Mouse (Mus musculus): ENCODE measurements around the gene Lhx4. TPM values are rescaled to one million over a fixed set of nuclear protein-coding genes. Genes with fewer than 3 reads are reported as not detected.

Lhx4 gene
- polyA plus RNA-seq (2014; fragmentation: Nextera tagmentation; extraction: Ambion mirVana) = 0.05 TPM in 1 of 2 replicates, not detected in the other

DNA sequence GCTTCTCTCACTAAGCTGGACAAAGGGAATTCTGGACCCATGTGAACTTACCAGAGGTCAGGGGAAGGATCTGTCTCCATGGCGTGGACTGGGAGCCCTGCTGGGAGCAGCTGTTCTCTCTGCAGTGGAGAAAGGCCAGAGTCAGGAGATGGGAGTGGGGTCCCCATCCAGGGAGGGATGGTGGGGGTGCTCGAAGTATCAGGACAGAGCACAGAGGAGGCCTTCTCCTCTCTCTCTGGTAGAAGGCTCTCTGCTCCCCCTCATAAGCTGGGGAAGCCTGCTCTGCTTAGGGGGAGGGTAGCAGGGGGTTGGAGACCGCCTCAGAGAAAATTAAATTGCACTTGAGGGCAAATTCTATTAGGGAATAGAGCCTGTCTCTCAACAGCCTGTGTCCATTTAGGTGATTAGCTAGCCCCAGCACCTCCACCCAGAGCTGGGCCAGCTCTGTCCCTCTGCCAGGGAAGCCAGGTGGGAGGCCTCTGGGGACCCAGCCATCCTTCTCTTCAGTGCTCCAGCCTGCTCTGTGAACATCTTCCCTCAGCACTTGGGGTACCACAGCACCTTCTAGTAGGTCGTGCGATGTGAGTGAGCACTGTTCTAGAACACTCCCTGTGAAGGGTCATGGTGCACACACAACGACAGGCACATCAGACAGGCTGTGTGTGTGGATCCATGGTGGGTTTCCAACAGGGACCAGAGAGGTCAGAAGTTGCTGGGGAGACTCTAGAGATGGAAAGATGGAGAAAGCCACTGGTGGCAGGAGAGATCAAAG, at the start of gene Lhx4:
Gene Lhx4 (minus strand): TSS at position 201 of the 772 bp plus-strand sequence.
- H3K9ac ChIP-seq = no peak within 1 kb of the TSS
- H3K27ac ChIP-seq (ENCODE audit: low read depth) = no peak within 1 kb of the TSS
- H3K4me3 ChIP-seq (ENCODE audit: low read depth, low read length) = no peak within 1 kb of the TSS
- TF ChIP-seq CTCF (IDR thresholded peaks at IDR 0.05; ENCODE audit: low read depth) = no peak
- WGBS = 55% methylated on average over 6 of the region's 6 CpGs
- ATAC-seq (ENCODE audit: insufficient read depth) = no peak
- peaks cover 53% of the 10 kb centered on the region for H3K27me3 ChIP-seq (ENCODE audit: insufficient read depth, low read length)
- no peaks in the 10 kb centered on the region for H3K9me3 ChIP-seq (ENCODE audit: low read depth, low read length)
- no peak for DNase-seq
- H3K4me1 ChIP-seq (ENCODE audit: insufficient read depth) = no peaks in the 10 kb centered on the region
- no peaks in the 10 kb centered on the region for H3K36me3 ChIP-seq (ENCODE audit: insufficient read depth)
- H3K4me2 ChIP-seq = no peak within 1 kb of the TSS

DNA sequence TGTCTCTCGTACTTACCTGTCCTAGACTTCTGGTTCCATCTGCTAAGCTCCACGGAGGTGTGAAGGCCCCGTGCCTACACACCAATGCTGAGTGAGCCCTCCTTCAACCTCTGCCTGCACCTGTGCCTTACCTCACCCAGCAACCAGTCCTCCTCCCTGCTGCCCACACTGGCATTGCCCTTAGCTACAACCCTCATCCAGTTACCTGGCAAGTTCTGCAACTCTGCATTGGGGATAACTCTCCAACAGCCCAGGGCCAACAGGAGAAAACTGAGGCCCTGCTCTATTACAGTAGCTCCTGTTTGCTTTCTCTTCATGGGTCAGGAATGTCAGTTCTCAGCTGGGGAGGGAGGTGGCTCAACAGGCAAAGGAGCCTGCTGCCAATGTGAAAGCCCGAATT, 46.5 kb upstream of the Lhx4 start:
- peaks cover 3% of the 10 kb centered on the region; the same call in 1 of the 2 replicates for H3K4me1 ChIP-seq (ENCODE audit: insufficient read depth)
- no peak for TF ChIP-seq CTCF (IDR thresholded peaks at IDR 0.05; ENCODE audit: low read depth)
- no peak overlapping the region for H3K9ac ChIP-seq
- H3K4me3 ChIP-seq (ENCODE audit: low read depth, low read length) = no peak overlapping the region
- H3K9me3 ChIP-seq (ENCODE audit: low read depth, low read length) = no peaks in the 10 kb centered on the region
- DNase-seq (peak; percentile 13), ATAC-seq (ENCODE audit: insufficient read depth) (peak; percentile 28; the same call in 1 of the 2 replicates)
- 89% methylated on average over 4 of the region's 4 CpGs for WGBS
- H3K27ac ChIP-seq (ENCODE audit: low read depth) = no peak overlapping the region
- no peaks in the 10 kb centered on the region for H3K27me3 ChIP-seq (ENCODE audit: insufficient read depth, low read length)
- peaks cover 45% of the 10 kb centered on the region for H3K36me3 ChIP-seq (ENCODE audit: insufficient read depth)
- H3K4me2 ChIP-seq = no peak overlapping the region

DNA sequence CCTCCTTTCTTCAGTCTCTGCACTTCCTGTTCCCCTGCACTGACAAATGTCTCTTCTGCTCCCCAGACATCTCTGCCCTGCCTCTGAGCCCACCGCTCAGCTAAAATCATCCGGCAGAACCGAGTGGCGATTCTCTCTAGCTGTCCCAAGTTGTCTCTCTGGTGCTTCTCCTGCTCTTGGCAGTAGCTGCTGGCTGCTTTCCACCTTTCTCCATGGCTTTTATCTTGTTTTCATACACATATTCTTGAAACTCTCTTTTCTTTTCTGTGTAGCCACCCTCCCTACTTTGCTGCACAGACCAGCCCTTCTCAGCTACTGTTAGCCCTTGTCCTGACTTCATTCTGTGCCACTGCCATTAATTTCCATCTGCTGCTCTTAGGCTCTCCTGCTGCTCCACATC, 45.9 kb upstream of the Lhx4 start:
- no peak overlapping the region for H3K4me2 ChIP-seq
- no peak overlapping the region for H3K4me3 ChIP-seq (ENCODE audit: low read depth, low read length)
- ATAC-seq (ENCODE audit: insufficient read depth) (no peak), DNase-seq (peak; percentile 57)
- peaks cover 3% of the 10 kb centered on the region; the same call in 1 of the 2 replicates for H3K4me1 ChIP-seq (ENCODE audit: insufficient read depth)
- H3K9me3 ChIP-seq (ENCODE audit: low read depth, low read length) = no peaks in the 10 kb centered on the region
- H3K36me3 ChIP-seq (ENCODE audit: insufficient read depth) = peaks cover 44% of the 10 kb centered on the region
- no peaks in the 10 kb centered on the region for H3K27me3 ChIP-seq (ENCODE audit: insufficient read depth, low read length)
- H3K9ac ChIP-seq = no peak overlapping the region
- 56% methylated on average over 4 of the region's 4 CpGs for WGBS
- TF ChIP-seq CTCF (IDR thresholded peaks at IDR 0.05; ENCODE audit: low read depth) = no peak
- no peak overlapping the region for H3K27ac ChIP-seq (ENCODE audit: low read depth)

DNA sequence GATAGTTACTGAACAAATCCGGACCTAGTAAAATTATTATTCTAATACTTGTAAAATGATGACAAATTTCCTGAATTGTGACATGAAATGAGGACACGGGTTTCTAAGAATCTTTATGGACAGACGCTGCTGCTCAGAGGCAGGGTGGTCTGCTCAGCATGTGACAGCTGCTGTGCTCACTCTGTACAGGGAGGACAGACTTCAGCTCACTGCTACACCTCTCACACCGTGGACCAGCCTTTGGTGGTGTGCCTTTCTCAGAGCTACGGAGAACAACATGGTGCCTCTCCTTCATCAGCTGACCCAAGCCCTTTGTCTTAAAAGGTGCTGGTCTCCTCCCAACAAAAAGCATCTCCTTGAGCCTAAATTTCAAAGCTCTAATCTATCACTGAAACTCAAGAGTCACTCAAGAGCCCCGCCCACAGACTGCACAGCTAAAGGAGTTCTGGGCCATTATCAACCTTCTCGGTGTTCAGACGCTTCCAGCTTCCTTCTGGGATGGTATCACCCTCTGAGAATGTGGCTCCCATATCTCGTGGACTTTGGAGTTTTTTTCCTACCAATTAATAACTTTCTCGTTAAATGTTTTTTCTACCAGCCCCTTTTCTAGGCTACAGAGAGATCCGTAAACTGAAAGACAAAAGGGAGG, 45.4 kb upstream of the Lhx4 start:
- Histone ChIP-seq H3K36me3 (ENCODE audit: insufficient read depth) (peaks cover 48% of the 10 kb centered on the region), H3K27me3 (ENCODE audit: insufficient read depth, low read length) (no peaks in the 10 kb centered on the region), H3K4me1 (ENCODE audit: insufficient read depth) (peaks cover 3% of the 10 kb centered on the region; the same call in 1 of the 2 replicates), H3K4me2 (no peak overlapping the region), H3K9ac (no peak overlapping the region), H3K4me3 (ENCODE audit: low read depth, low read length) (no peak overlapping the region), H3K9me3 (ENCODE audit: low read depth, low read length) (no peaks in the 10 kb centered on the region), H3K27ac (ENCODE audit: low read depth) (no peak overlapping the region)
- no peak for TF ChIP-seq CTCF (IDR thresholded peaks at IDR 0.05; ENCODE audit: low read depth)
- DNase-seq (peak; percentile 24), ATAC-seq (ENCODE audit: insufficient read depth) (no peak; the same call in 1 of the 2 replicates)
- WGBS = 52% methylated on average over 11 of the region's 11 CpGs

DNA sequence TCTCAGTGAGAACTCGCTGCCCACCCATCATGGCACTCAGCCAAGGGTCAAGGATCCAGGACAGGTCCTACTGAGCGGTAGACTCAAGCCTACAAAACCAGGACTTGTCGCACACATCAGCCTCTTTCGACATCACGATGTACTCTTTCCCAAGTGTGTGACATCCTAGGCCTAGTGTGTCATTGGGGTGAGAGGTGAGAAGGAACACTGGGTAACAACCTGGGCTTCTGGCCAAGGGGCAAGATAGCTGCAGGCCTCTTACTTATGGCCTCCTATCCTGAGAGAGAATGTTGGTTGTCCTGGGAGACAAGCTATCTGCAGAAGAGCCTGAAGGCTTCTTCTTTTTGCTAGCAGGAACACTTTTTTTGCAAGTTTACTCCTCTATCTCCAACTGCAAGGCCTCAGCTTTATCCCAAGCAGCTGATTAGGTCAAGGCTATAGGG, 44.3 kb upstream of the Lhx4 start:
- peaks cover 52% of the 10 kb centered on the region for H3K36me3 ChIP-seq (ENCODE audit: insufficient read depth)
- H3K4me2 ChIP-seq = no peak overlapping the region
- no peak overlapping the region for H3K9ac ChIP-seq
- peaks cover 3% of the 10 kb centered on the region; the same call in 1 of the 2 replicates for H3K4me1 ChIP-seq (ENCODE audit: insufficient read depth)
- no peak for TF ChIP-seq CTCF (IDR thresholded peaks at IDR 0.05; ENCODE audit: low read depth)
- WGBS = 88% methylated on average over 5 of the region's 5 CpGs
- H3K27ac ChIP-seq (ENCODE audit: low read depth) = no peak overlapping the region
- no peak overlapping the region for H3K4me3 ChIP-seq (ENCODE audit: low read depth, low read length)
- H3K9me3 ChIP-seq (ENCODE audit: low read depth, low read length) = no peaks in the 10 kb centered on the region
- DNase-seq = no peak
- no peak for ATAC-seq (ENCODE audit: insufficient read depth)
- no peaks in the 10 kb centered on the region for H3K27me3 ChIP-seq (ENCODE audit: insufficient read depth, low read length)

DNA sequence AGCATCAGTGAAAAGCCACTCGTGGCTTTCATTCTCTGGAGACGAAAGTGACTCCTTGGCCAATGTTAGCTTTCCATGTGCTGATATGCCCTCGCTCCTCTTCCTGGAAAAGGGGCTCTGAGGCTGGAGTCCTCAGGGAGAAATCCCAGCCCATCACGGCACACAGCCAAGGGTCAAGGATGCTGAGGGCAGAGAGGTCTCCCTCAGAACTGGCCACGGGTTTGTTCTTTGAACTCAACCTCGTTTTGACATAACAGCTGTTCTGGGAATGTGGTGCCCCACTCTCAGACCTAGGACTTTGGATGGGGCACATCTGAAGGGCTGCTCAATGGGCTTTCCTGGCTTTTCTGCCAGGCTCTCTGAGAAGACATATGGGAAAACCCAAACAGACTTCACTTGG, 43.4 kb upstream of the Lhx4 start:
- no peak overlapping the region for H3K9ac ChIP-seq
- peaks cover 56% of the 10 kb centered on the region for H3K36me3 ChIP-seq (ENCODE audit: insufficient read depth)
- H3K27me3 ChIP-seq (ENCODE audit: insufficient read depth, low read length) = no peaks in the 10 kb centered on the region
- H3K4me2 ChIP-seq = no peak overlapping the region
- no peaks in the 10 kb centered on the region for H3K9me3 ChIP-seq (ENCODE audit: low read depth, low read length)
- H3K4me1 ChIP-seq (ENCODE audit: insufficient read depth) = peaks cover 3% of the 10 kb centered on the region; the same call in 1 of the 2 replicates
- TF ChIP-seq CTCF (IDR thresholded peaks at IDR 0.05; ENCODE audit: low read depth) = no peak
- no peak overlapping the region for H3K4me3 ChIP-seq (ENCODE audit: low read depth, low read length)
- 73% methylated on average over 6 of the region's 6 CpGs for WGBS
- ATAC-seq (ENCODE audit: insufficient read depth) = no peak
- no peak overlapping the region for H3K27ac ChIP-seq (ENCODE audit: low read depth)
- no peak for DNase-seq

DNA sequence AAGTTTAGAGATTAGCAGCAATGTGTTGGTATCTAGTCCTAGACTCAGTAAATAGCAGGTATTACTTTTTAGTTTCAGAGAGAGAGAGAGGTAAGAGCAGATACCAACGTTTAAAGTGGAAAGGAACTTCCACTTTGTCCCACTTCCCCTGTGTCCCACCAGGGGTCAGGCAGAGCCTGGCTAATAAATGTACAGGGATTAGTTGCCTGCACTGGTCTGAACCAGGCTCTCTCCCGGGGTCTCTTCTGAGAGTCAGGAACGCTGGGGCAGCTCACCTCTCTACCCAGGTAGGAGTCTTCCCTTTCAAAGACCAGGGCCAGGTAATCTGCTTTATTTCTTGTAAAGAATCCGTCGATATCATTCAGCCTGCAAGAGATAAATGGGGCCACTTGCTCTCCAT, 40.4 kb upstream of the Lhx4 start:
- H3K4me1 ChIP-seq (ENCODE audit: insufficient read depth) = no peaks in the 10 kb centered on the region
- H3K4me3 ChIP-seq (ENCODE audit: low read depth, low read length) = no peak overlapping the region
- H3K9me3 ChIP-seq (ENCODE audit: low read depth, low read length) = no peaks in the 10 kb centered on the region
- H3K9ac ChIP-seq = no peak overlapping the region
- DNase-seq (peak; percentile 37), ATAC-seq (ENCODE audit: insufficient read depth) (no peak)
- peaks cover 80% of the 10 kb centered on the region for H3K36me3 ChIP-seq (ENCODE audit: insufficient read depth)
- H3K27ac ChIP-seq (ENCODE audit: low read depth) = no peak overlapping the region
- WGBS = 62% methylated on average over 5 of the region's 5 CpGs
- H3K27me3 ChIP-seq (ENCODE audit: insufficient read depth, low read length) = no peaks in the 10 kb centered on the region
- H3K4me2 ChIP-seq = no peak overlapping the region
- peak; percentile 63 for TF ChIP-seq CTCF (IDR thresholded peaks at IDR 0.05; ENCODE audit: low read depth)

Measured in lung, embryonic 14.5 days (tissue).